Mouse (Mus musculus): ENCODE data around the gene Prkn. TPM values are rescaled to one million over a fixed set of nuclear protein-coding genes. Genes with fewer than 3 reads are reported as not detected.

The Prkn gene
- polyA plus RNA-seq, 1 experiment: 1.00 TPM

- no peak for TF ChIP-seq GATA1 (IDR thresholded peaks at IDR 0.05; ENCODE audit: borderline replicate concordance, low read length)
- no peak for TF ChIP-seq FLI1 (IDR thresholded peaks at IDR 0.05; ENCODE audit: low read length)
- 0 out of 2 replicates have a peak, but pooled peaks cover 1% of the 10 kb centered on the region for H3K9me3 ChIP-seq
- no peak overlapping the region for H3K4me3 ChIP-seq (replicated peaks)
- H3K4me1 ChIP-seq: no peaks in the 10 kb centered on the region
- H3K36me3 ChIP-seq (replicated peaks; ENCODE audit: low read length): no peaks in the 10 kb centered on the region
- H3K27me3 ChIP-seq (replicated peaks): no peaks in the 10 kb centered on the region
Observed at GRCm38 (mm10) chr17:11901731-11902130, 1061.5 kb downstream of the Prkn start.

GRCm38 (mm10) chr17:11903001-11903400, 1062.8 kb downstream of the Prkn start:
- TF ChIP-seq GATA1 (IDR thresholded peaks at IDR 0.05; ENCODE audit: borderline replicate concordance, low read length) (no peak), FLI1 (IDR thresholded peaks at IDR 0.05; ENCODE audit: low read length) (no peak)
- Histone ChIP-seq H3K4me1 (no peaks in the 10 kb centered on the region), H3K27me3 (replicated peaks) (no peaks in the 10 kb centered on the region), H3K4me3 (replicated peaks) (no peak overlapping the region), H3K36me3 (replicated peaks; ENCODE audit: low read length) (no peaks in the 10 kb centered on the region), H3K9me3 (peaks cover 5% of the 10 kb centered on the region)

- H3K4me3 ChIP-seq (replicated peaks): no peak overlapping the region
- no peak for TF ChIP-seq FLI1 (IDR thresholded peaks at IDR 0.05; ENCODE audit: low read length)
- no peak for TF ChIP-seq GATA1 (IDR thresholded peaks at IDR 0.05; ENCODE audit: borderline replicate concordance, low read length)
- H3K27me3 ChIP-seq (replicated peaks): peaks cover 19% of the 10 kb centered on the region
- H3K36me3 ChIP-seq (replicated peaks; ENCODE audit: low read length): no peaks in the 10 kb centered on the region
- H3K4me1 ChIP-seq: no peaks in the 10 kb centered on the region
- peaks cover 12% of the 10 kb centered on the region for H3K9me3 ChIP-seq
Observed at GRCm38 (mm10) chr17:11910668-11911398, 1070.6 kb downstream of the Prkn start.

GRCm38 (mm10) chr17:11912136-11912535, 1072.0 kb downstream of the Prkn start:
- Histone ChIP-seq H3K4me1 (no peaks in the 10 kb centered on the region), H3K9me3 (peaks cover 12% of the 10 kb centered on the region), H3K36me3 (replicated peaks; ENCODE audit: low read length) (no peaks in the 10 kb centered on the region), H3K4me3 (replicated peaks) (no peak overlapping the region), H3K27me3 (replicated peaks) (peaks cover 19% of the 10 kb centered on the region)
- TF ChIP-seq GATA1 (IDR thresholded peaks at IDR 0.05; ENCODE audit: borderline replicate concordance, low read length) (no peak), FLI1 (IDR thresholded peaks at IDR 0.05; ENCODE audit: low read length) (no peak)

GRCm38 (mm10) chr17:11912872-11913365, 1072.7 kb downstream of the Prkn start:
- peaks cover 19% of the 10 kb centered on the region for H3K27me3 ChIP-seq (replicated peaks)
- no peak overlapping the region for H3K4me3 ChIP-seq (replicated peaks)
- no peaks in the 10 kb centered on the region for H3K36me3 ChIP-seq (replicated peaks; ENCODE audit: low read length)
- H3K4me1 ChIP-seq: no peaks in the 10 kb centered on the region
- H3K9me3 ChIP-seq: peaks cover 8% of the 10 kb centered on the region
- TF ChIP-seq GATA1 (IDR thresholded peaks at IDR 0.05; ENCODE audit: borderline replicate concordance, low read length) (no peak), FLI1 (IDR thresholded peaks at IDR 0.05; ENCODE audit: low read length) (no peak)

GRCm38 (mm10) chr17:11913620-11914019, 1073.4 kb downstream of the Prkn start:
- Histone ChIP-seq H3K36me3 (replicated peaks; ENCODE audit: low read length) (no peaks in the 10 kb centered on the region), H3K9me3 (peaks cover 4% of the 10 kb centered on the region; the same call in 1 of the 2 replicates), H3K4me1 (no peaks in the 10 kb centered on the region), H3K4me3 (replicated peaks) (no peak overlapping the region), H3K27me3 (replicated peaks) (peaks cover 19% of the 10 kb centered on the region)
- TF ChIP-seq GATA1 (IDR thresholded peaks at IDR 0.05; ENCODE audit: borderline replicate concordance, low read length): no peak
- TF ChIP-seq FLI1 (IDR thresholded peaks at IDR 0.05; ENCODE audit: low read length): no peak

GRCm38 (mm10) chr17:11914451-11914850, 1074.3 kb downstream of the Prkn start:
- TF ChIP-seq FLI1 (IDR thresholded peaks at IDR 0.05; ENCODE audit: low read length) (no peak), GATA1 (IDR thresholded peaks at IDR 0.05; ENCODE audit: borderline replicate concordance, low read length) (no peak)
- H3K4me3 ChIP-seq (replicated peaks): no peak overlapping the region
- peaks cover 19% of the 10 kb centered on the region for H3K27me3 ChIP-seq (replicated peaks)
- H3K4me1 ChIP-seq: no peaks in the 10 kb centered on the region
- no peaks in the 10 kb centered on the region for H3K36me3 ChIP-seq (replicated peaks; ENCODE audit: low read length)
- H3K9me3 ChIP-seq: peaks cover 4% of the 10 kb centered on the region; the same call in 1 of the 2 replicates

- Histone ChIP-seq H3K27me3 (replicated peaks) (peaks cover 10% of the 10 kb centered on the region), H3K4me1 (no peaks in the 10 kb centered on the region), H3K9me3 (peaks cover 15% of the 10 kb centered on the region), H3K4me3 (replicated peaks) (no peak overlapping the region), H3K36me3 (replicated peaks; ENCODE audit: low read length) (no peaks in the 10 kb centered on the region)
- TF ChIP-seq GATA1 (IDR thresholded peaks at IDR 0.05; ENCODE audit: borderline replicate concordance, low read length) (no peak), FLI1 (IDR thresholded peaks at IDR 0.05; ENCODE audit: low read length) (no peak)
Observed at GRCm38 (mm10) chr17:11918123-11918801, 1078.1 kb downstream of the Prkn start.

- Histone ChIP-seq H3K4me1 (no peaks in the 10 kb centered on the region), H3K27me3 (replicated peaks) (peaks cover 4% of the 10 kb centered on the region), H3K4me3 (replicated peaks) (no peak overlapping the region), H3K36me3 (replicated peaks; ENCODE audit: low read length) (no peaks in the 10 kb centered on the region), H3K9me3 (peaks cover 19% of the 10 kb centered on the region)
- TF ChIP-seq FLI1 (IDR thresholded peaks at IDR 0.05; ENCODE audit: low read length) (no peak), GATA1 (IDR thresholded peaks at IDR 0.05; ENCODE audit: borderline replicate concordance, low read length) (no peak)
Observed at GRCm38 (mm10) chr17:11919581-11919980, 1079.4 kb downstream of the Prkn start.

GRCm38 (mm10) chr17:11921026-11921425, 1080.8 kb downstream of the Prkn start:
- peaks cover 26% of the 10 kb centered on the region for H3K9me3 ChIP-seq
- no peaks in the 10 kb centered on the region for H3K36me3 ChIP-seq (replicated peaks; ENCODE audit: low read length)
- H3K4me1 ChIP-seq: no peaks in the 10 kb centered on the region
- H3K4me3 ChIP-seq (replicated peaks): no peak overlapping the region
- no peak for TF ChIP-seq GATA1 (IDR thresholded peaks at IDR 0.05; ENCODE audit: borderline replicate concordance, low read length)
- TF ChIP-seq FLI1 (IDR thresholded peaks at IDR 0.05; ENCODE audit: low read length): no peak
- no peaks in the 10 kb centered on the region for H3K27me3 ChIP-seq (replicated peaks)
